Mouse (Mus musculus) bone marrow, adult 2 months (tissue): Measurements from ENCODE around the gene Gnptg. TPM values are rescaled to one million over a fixed set of nuclear protein-coding genes. Genes with fewer than 3 reads are reported as not detected.

Source experiments
- H3K27ac ChIP-seq: fragments of 200-500 bp; 2 replicates; pipeline ENCODE4 v1.5.1; 2012; ENCODE audit warnings: low read depth, mild to moderate bottlenecking, control low read depth, inconsistent platforms, low read length; ENCODE audit not compliant: control insufficient read depth, poor library complexity, insufficient read depth
- H3K4me1 ChIP-seq: fragments of 200-500 bp; 2 replicates; pipeline ENCODE4 v1.6.1; 2011; ENCODE audit warnings: low read length; ENCODE audit not compliant: control insufficient read depth, insufficient read depth
- H3K4me3 ChIP-seq: fragments of 200-500 bp; replicated peaks from 2 replicates; pipeline ENCODE3; 2011; ENCODE audit warnings: mild to moderate bottlenecking, low read depth, low read length, control low read depth; ENCODE audit not compliant: control insufficient read depth
- CTCF ChIP-seq: fragments of 200-500 bp; IDR thresholded peaks from 2 replicates; pipeline ENCODE4 v1.5.1; 2011; ENCODE audit warnings: low read length, control low read depth; ENCODE audit not compliant: control insufficient read depth, insufficient read depth
- POLR2A ChIP-seq: fragments of 200-500 bp; IDR thresholded peaks from 2 replicates; pipeline ENCODE4 v1.6.1; 2011; ENCODE audit warnings: low read depth, mild to moderate bottlenecking, control low read depth, low read length, borderline replicate concordance; ENCODE audit not compliant: control insufficient read depth
- WGBS: fragments of 180-500 bp; shearing (Covaris S2); methylation state at CpG from one replicate; pipeline ENCODE4 v1.1.7; 2018; 5-methylcytosine and 5-hydroxymethylcytosine counted together
- polyA plus RNA-seq: library from polyadenylated mRNA; stranded (reverse); fragments of >200 nt; gene quantifications from 2 replicates; pipeline ENCODE4 v1.2.4, GENCODE M21; 2011; ENCODE audit warnings: low replicate concordance; ENCODE audit not compliant: missing spikeins, insufficient read depth, insufficient read length

The Gnptg gene
- polyA plus RNA-seq, 1 experiment: 21.7 TPM

DNA sequence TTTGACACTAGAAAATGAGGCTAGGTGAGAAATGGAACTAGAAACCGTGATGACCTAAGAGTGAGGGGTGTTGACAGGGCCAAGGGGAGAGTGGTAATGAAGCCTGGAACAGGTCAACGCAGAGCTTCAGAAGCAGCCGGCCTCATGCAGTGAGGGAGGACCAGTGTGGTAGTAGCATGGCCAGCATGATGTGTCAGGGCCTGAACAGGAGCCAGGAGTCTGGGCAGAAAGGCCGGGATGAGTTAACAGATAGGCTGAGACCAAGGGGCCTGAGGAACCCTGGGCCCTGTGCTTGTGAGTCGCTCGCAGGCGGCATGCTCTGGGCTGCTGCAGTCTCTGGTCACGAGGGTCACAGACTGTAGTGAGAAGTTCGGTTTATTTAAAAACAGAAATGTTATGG, 21.0 kb downstream of the Gnptg start:
- 82% methylated on average over 9 of the region's 9 CpGs for WGBS
- H3K4me1 ChIP-seq: peaks cover 5% of the 10 kb centered on the region; the same call in 1 of the 2 replicates
- no peak overlapping the region for H3K27ac ChIP-seq
- no peak overlapping the region for H3K4me3 ChIP-seq
- TF ChIP-seq CTCF: no peak
- TF ChIP-seq POLR2A: no peak

DNA sequence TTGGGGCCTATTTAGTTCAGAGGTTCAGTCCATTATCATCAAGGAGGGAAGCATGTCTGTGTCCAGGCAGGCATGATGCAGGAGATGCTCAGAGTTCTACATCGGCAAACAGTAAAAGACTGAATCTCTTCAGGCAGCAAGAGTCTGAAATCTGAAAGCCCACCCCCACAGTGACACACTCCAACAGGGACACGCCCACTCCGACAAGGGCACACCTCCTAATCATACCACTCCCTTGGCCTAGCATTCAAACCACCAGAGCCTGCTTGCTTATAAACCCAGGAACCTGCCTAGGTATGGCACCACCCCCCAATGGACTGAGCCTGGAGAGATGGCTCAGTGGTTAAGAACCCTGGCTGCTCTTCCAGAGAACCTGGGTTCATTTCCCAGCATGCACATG, 24.5 kb downstream of the Gnptg start:
- H3K4me3 ChIP-seq: no peak overlapping the region
- no peak overlapping the region for H3K27ac ChIP-seq
- 82% methylated on average over 3 of the region's 3 CpGs for WGBS
- no peak for TF ChIP-seq POLR2A
- H3K4me1 ChIP-seq: no peaks in the 10 kb centered on the region

DNA sequence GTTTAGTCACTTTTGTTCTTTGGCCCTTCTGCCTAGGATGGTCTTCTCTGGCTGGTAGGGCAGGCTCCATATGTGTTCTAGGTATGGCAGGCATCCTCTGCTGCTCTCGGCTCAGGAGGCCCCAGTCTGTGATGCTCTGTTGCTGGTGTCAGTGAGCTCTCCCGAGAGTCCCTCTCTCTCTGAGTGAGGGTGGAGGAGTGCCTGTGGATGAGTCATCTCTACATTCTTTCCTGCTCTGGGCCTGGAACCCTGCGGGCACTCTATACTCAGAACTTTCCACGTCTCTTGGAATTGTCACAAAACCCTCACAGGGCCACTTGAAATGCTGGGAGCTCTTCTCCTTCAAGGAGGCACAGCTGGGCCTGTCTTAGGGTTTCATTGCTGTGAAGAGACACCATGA, 28.2 kb downstream of the Gnptg start:
- Histone ChIP-seq H3K4me1 (no peaks in the 10 kb centered on the region), H3K27ac (no peak overlapping the region), H3K4me3 (no peak overlapping the region)
- no peak for TF ChIP-seq CTCF
- 73% methylated on average over 4 of the region's 4 CpGs for WGBS

DNA sequence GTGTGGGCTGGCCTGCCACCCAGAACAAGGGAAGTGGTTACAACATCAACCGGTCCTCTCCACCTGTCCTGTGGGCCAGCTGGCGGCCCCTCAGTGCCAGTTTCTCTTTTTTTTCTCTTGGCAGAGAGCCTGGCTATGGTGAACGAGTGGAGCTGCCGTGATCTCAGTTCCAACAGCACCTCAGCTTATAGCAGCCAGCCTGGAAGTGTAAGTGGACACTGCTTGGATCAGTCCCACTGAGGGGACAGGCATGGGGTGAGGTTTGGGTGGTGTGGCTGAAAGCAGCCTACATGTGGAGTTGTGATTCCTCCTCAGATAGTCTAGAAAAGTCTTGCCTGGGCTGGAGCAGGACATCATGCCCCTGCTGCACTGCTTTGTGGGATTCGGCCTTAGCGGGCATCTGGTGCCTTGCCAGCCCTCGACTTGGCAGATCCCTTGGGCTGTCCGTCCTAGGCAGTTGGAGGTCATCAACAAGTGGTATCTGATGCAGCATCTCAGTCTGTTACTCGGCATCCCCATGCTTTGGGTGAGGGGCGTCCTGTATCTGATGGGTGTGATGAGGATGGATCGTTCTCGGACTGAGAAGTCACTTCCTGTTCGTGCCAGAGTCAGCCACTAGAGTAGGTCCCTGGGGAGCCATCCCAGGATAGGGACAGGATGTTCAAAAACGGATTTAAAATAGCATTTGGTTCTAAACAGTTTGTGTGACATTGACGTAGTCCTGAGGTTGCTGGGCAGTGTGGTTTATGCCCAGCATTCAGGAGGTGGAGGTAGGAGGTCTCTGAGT, 29.1 kb downstream of the Gnptg start:
- H3K4me1 ChIP-seq: no peaks in the 10 kb centered on the region
- no peak overlapping the region for H3K4me3 ChIP-seq
- WGBS: 46% methylated on average over 15 of the region's 15 CpGs

DNA sequence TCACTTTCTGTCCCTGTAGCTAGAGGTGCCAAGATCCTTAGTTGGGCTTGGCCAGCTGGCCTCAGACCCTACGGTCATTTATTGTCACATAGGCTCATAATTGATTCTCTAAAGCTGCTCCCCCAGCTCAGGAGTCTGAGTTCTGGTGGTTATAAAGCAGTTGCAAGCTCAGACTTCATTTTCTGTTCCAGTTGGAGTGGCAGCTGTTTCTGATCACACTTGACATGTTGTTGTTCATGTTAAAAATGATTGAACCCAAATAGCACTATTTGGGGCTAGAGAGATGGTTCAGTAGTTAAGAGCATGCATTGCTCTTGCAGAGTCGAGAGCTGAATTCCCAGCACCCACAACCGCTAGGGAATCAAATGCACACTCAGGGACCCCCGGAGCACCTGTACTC, 29.9 kb downstream of the Gnptg start:
- WGBS: 83% methylated on average over 4 of the region's 4 CpGs
- no peak overlapping the region for H3K4me3 ChIP-seq
- H3K27ac ChIP-seq: no peak overlapping the region
- no peak for TF ChIP-seq CTCF
- TF ChIP-seq POLR2A: no peak
- H3K4me1 ChIP-seq: no peaks in the 10 kb centered on the region

More for the DNA sequence above, 29.1 kb downstream of the Gnptg start:
- TF ChIP-seq POLR2A (no peak), CTCF (no peak)
- H3K27ac ChIP-seq: no peak overlapping the region

DNA sequence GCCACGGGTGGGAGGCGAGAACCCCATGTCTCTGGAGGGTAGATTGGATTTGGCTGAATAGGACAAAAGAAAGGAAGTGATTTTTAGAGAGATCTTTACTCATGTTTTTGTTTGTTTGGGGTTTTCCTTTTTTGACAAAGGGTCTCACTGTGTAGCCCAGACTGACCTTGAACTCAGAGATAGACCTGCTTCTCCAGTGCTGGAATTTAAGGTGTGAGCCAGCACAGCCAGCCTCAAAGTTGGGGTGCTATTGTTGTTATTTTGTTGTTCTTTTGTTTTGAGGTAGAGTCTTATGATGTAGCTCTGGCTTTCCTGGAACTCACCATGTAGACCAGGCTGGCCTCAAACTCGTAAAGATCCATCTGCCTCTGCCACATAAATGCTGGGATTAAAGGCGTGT, 37.5 kb downstream of the Gnptg start:
- TF ChIP-seq POLR2A (no peak), CTCF (no peak)
- no peak overlapping the region for H3K27ac ChIP-seq
- WGBS: 82% methylated on average over 4 of the region's 4 CpGs

DNA sequence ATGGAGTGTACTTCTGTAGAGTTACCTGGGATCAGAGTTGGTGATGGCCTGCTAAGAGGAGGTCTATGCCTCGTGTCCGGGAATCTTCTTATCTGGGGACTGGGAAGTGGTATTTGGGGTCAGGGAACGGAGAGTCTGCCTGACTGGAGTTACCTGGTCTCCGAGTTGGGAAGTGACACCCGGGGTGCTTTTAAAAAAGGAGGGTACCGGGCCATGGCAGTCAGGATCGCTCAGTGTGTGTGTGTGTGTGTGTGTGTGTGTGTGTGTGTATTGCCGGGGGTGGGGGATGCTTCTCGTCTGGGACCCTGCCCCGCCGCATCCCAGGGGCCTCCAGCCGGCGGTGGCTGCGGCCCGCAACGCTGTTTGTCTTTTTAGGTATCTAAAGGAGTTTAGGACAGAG, 50.8 kb downstream of the Gnptg start:
- 6% methylated on average over 13 of the region's 16 CpGs for WGBS
- Histone ChIP-seq H3K27ac (no peak overlapping the region), H3K4me3 (peak overlapping the region; percentile 80), H3K4me1 (peaks cover 3% of the 10 kb centered on the region)
- no peak for TF ChIP-seq CTCF

More for the DNA sequence above, 37.5 kb downstream of the Gnptg start:
- Histone ChIP-seq H3K4me3 (no peak overlapping the region), H3K4me1 (no peaks in the 10 kb centered on the region)

DNA sequence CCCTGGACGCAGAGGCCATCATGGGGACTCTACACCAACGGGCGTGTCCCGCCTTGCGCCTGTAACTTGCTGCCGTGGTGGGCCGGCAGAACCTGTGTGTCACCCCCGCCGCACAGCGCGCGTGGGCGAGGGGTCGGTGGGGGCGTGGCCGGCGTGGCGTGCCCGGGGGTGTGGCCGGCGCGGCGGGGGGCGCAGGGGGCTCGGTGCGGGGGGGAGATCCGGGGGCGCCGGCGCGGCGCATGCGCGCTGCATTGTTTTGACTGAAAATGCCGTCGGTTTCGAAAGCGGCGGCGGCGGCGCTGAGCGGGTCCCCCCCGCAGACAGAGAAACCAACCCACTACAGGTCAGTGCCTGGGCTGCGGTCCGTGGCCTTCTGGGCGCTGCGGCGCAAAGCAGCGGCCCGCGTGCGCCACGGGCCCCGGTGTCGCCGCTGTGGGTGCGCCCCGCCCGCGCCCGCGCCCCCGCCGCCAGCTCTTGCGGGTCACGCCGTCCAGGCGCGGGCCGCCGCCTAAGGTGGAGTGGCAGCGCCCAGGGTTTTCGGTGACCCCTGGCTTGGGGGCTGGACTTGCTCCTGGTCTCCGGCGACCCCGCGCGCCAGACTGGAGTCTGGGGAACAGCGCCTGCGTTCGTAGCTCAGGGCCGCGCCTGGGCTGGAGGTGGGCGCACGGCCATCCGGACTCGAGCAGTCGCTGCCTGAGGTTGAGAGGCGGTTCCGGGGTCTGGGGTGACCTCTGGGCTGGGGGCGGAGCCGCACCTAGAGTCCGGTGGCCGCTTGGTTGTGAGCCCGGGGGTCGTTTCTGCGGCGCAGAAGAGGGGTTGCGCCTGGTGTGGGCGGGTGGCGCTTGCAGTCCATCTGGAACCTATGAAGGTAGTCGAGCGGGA, 51.5 kb downstream of the Gnptg start, which contains the start of gene Unkl:
Gene Unkl (plus strand): TSS at position 248 of the 882 bp plus-strand sequence.
- Histone ChIP-seq H3K27ac (peak within 1 kb of the TSS; percentile 73; the same call in 1 of the 2 replicates), H3K4me1 (peaks cover 3% of the 10 kb centered on the region), H3K4me3 (peak within 1 kb of the TSS; percentile 80)
- TF ChIP-seq CTCF (no peak), POLR2A (peak; percentile 20; the same call in 1 of the 2 replicates)
- WGBS: under 1% methylated on average over 104 of the region's 104 CpGs

DNA sequence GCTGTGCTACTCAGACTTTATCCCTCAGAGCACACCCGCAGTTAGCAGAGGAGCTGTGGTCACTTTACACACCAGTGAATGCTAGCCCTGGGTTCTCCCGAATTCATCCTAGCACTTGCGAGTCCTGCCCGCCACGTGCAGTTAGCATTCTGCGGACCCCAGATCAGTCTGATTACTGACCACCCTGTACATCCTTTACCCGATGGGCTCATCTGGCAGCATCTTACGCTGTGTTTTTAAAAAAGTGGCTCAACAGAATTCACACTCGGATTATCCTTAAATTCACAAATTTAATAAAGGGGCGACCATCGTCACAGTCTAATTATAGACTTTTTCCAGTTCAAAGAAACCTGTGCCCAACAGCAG, 52.2 kb downstream of the Gnptg start:
- H3K4me1 ChIP-seq: peaks cover 3% of the 10 kb centered on the region
- TF ChIP-seq CTCF: no peak
- TF ChIP-seq POLR2A: no peak
- H3K27ac ChIP-seq: no peak overlapping the region

More for the DNA sequence above, 52.2 kb downstream of the Gnptg start:
- WGBS: 20% methylated on average over 11 of the region's 11 CpGs
- H3K4me3 ChIP-seq: peak overlapping the region; percentile 80
